Mouse (Mus musculus) frontal cortex, postnatal 14 days (tissue): ENCODE data around the gene Pskh1.

Experiments
- DNase-seq, 2 experiments: peaks; one replicate each; pipeline ENCODE4 v3.0.0; 2022; ENCODE audit warnings: low spot score in 2 of 2

Gene Pskh1

DNA sequence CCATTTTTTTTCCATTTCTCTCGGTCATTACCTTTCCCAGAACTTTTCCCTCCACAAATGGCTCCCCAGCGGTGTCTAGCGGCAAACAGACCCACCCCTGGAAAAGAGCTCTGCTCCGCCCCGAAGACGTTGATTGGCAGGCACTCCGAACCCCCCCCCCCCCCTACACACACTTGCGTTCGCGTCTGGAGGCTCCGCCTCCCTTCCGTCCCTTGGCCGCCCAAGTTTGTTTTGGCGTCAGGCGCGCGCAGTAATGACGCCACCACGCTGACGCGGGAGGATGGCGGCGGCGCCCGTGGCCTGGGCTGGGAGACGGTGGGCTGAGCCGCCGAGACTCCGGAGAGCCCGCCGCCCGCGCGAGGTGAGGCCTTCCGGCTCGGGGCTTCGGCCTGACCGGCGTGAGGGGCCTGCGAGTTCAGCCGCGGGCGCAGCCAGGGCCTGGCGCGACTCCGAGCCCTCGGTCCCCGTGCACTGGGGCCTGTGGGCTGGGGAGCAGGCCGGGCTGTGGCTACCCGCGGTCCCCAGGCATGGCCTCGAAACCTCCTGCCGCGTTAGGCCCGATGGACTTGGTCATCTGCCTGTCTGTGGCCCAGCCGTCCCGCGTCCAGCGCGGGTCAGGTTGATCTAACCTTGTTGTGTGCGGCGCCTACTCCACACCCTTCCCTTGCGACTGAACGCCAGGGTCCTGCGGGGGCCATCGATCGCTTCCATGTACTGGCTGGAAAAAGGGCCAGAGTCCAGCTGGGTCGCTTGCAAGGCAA is at the start of gene Pskh1:
TSS of gene Pskh1 (plus strand) at position 262 of the 761 bp plus-strand sequence.
- DNase-seq = peak; percentile 79 to 87

DNA sequence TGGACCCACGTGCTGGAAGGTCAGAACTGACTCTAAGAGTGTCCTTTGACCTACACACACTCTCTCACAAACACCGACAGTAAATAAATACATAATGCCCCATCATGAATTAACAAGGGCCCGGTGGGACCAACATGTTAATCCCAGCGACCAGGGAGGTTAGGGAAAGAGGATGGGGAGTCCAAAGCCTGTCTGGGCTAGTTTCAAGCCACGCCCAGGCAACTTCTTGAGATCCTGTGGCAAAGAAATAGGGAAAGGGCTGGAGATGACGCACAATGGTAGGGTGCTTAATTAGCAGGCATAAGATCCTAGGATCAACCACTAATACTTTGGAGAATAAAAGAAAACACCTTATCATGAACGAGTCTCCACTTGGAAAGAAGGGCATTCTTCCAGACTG is 49.6 kb upstream of the Pskh1 start:
- DNase-seq = no peak

DNA sequence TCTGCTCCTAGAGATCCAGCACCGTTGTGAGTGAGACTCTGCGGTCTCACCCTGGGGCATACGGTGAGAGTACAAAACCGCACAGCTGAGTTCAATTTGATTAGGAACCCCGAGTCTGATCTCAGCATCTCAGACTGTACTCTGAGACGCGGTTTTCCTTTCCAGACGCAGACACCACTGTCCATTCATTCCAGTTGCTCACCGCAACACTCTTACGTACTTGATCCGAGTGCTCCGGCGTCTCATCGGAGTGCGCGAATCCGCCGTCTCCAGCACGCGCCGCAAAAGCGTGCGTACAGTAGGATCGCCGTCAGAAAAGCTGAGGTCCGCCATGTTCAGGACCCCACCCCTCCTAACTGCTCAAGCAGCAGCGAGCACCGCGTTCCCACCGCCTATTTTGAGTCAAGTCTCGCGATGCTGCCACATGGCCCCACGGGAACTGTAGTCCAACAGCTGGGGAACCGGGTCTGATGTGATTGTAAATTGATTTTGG is 48.5 kb upstream of the Pskh1 start:
- DNase-seq = peak; percentile 86 to 89

DNA sequence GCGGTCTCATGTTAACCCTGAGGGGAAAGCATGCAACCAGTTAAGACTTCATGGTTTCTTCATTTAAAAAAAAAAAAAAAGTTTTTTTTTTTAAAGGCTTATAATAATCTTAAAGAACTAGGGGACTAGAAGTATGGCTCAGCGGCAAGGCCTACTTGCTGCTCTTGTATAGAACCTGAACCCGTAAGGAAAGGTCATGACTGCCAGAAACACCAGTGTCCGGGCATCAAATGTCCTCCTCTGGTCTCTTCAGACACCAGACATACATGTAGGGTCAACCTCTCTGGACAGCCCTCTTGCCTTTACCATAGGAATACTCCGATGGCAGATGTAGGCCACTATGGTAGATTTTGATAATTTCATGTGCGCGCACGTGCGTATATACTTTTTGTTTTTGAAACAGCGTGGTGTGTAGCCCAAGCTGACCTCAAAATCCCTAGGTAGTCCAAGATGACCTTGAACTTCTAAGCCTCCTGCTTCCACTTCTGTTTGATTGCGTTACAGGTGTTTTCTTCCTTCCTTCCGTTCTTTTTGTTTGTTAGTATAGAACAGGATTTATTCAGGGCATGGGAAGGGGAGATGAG is 48.0 kb upstream of the Pskh1 start:
- no peak for DNase-seq

DNA sequence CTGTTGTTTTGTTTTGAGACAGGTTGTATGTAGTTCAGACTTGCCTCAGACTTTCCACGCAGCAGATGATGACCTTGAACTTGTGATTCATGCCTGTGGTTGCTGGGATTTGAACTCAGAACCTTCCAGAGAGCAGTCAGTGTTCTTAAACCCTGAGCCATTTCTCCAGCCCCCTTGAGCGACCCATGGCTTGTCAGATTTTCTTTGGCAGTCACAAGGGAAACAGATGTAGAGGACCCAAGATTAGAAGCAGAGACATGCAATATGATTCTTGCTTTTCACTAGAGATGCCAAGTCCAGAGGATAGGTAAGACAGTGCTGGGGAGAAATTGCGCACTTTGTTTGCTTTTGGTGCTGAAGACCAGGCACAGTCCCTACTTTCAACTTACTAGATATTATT is 47.1 kb upstream of the Pskh1 start, which contains the start of gene Cenpt:
TSS of gene Cenpt (minus strand) at position 101 of the 400 bp plus-strand sequence.
- no peak for DNase-seq

DNA sequence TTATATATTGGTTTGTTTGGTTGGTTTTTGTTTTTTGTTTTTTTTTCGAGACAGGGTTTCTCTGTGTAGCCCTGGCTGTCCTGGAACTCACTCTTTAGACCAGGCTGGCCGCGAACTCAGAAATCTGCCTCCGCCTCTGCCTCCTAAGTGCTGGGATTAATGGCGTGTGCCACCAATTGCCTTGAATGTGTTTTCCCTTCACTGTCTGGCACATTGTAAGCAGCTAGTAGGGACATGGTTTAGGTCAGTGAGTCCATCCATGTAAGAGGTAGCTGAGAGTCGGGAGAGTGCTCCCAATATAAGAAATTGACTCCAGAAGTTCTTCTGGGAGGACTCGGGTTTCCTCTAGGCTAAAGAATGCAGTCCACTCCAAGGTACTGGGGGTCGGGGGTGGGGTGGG is 45.9 kb upstream of the Pskh1 start:
- DNase-seq = no peak

DNA sequence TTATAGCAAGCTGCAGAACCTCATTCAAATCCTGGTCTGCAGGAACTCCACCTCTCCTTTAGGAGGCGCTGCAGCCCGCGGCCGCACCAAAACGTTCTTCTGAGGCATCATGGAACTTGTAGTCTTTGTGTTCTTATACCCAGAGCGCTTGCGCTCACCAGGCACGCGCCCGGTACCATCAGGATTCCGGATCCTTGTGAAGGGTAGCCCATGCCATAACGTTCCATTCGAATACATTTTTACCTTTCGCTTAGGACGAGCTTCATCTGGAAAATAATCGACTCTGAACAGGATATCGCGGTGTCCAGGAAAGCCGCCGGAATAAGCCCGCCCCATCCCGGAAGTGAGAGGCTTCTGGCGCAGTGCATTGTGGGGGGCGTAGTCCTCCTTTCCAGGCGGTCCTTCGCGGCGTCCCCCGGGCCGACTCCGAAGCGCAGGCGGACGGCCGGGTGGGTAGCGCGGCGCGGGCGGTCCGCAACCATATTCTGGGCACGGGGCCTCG is 45.5 kb upstream of the Pskh1 start, which contains the start of gene Thap11:
TSS of gene Thap11 (plus strand) at position 418 of the 502 bp plus-strand sequence.
- peak; percentile 85 to 86 for DNase-seq

DNA sequence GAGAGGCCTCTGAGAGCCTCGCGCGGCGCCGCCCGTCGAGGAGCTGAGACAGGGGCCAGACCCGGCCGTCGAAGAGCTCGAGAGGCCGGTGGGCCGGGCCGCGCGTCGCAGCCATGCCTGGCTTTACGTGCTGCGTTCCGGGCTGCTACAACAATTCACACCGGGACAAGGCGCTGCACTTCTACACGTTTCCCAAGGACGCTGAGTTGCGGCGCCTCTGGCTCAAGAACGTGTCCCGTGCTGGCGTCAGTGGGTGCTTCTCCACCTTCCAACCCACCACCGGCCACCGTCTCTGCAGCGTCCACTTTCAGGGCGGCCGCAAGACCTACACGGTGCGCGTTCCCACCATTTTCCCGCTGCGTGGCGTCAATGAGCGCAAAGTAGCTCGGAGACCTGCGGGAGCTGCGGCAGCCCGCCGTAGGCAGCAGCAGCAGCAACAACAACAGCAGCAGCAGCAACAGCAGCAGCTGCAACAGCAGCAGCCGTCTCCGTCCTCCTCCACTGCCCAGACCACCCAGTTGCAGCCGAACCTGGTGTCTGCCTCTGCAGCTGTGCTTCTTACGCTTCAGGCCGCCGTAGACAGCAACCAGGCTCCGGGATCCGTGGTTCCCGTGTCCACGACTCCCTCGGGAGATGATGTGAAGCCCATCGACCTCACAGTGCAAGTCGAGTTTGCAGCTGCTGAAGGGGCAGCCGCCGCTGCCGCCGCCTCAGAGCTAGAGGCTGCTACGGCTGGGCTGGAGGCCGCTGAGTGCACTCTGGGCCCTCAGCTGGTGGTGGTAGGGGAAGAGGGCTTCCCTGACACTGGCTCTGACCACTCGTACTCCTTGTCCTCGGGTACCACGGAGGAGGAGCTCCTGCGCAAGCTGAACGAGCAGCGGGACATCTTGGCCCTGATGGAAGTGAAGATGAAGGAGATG is 44.7 kb upstream of the Pskh1 start:
- DNase-seq = peak; percentile 39 to 58

DNA sequence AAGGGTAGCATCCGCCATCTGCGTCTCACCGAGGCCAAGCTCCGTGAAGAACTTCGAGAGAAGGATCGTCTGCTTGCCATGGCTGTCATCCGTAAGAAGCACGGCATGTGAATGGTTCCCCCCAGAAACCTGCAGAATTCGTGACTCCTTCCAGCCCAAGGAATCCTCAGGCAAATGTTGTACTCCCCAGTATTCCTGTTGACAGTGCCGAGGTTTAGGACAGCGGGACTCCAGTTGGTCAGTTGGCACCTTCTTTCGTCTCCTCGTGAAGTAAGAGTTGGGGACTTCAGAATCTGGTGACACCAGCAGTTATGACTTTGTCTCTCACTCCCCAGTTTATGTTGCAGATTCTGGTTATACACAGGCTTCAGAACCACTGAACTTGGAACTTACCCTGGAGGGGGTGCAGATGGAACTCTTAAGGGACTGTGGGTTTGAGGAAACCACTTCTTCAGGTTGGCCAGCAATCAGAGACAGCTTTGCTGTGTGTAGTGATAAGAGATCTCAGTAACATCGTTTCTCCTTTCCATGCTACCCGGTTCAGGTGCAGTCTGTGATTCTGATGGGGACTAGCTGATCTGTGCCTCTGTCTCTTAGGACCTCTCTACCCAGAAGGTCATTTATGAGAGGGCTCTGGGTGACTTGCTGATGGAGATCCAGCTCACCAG is 43.9 kb upstream of the Pskh1 start:
- DNase-seq = no peak

DNA sequence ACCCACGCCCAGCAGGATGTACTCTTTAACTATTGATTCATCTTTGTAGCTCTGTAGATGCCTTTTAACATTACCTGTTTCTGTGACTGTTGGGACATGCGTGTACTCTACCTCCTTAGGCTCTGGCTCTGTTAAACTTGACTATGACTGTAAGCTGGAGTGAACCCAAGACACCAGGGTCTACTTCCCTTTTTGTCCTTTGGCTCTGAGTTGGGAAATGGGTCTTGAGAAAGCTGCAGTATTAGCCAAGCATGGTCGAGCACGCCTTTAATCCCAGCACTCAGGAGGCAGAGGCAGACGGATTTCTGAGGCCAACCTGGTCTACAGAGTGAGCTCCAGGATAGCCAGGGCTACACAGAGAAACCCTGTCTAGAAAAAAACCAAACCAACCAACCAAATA is 41.7 kb upstream of the Pskh1 start:
- no peak for DNase-seq

DNA sequence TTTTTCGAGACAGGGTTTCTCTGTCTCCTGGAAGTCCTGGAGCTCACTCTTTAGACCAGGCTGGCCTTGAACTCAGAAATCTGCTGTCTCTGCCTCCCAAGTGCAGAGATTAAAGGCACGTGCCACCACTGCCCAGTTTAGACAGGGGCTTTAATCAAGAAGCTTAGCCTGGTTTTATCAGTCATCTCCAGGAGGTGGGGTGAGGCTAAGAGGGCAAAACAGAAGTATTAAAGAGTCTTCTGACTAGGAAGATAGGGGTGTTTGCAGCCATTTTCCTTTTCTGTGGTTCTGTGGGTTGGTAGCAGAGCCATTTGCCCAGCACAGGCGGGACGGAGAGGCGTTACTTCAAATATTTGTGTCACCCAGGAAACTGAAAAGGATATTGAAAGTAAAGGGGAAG is 40.9 kb upstream of the Pskh1 start:
- DNase-seq = no peak

DNA sequence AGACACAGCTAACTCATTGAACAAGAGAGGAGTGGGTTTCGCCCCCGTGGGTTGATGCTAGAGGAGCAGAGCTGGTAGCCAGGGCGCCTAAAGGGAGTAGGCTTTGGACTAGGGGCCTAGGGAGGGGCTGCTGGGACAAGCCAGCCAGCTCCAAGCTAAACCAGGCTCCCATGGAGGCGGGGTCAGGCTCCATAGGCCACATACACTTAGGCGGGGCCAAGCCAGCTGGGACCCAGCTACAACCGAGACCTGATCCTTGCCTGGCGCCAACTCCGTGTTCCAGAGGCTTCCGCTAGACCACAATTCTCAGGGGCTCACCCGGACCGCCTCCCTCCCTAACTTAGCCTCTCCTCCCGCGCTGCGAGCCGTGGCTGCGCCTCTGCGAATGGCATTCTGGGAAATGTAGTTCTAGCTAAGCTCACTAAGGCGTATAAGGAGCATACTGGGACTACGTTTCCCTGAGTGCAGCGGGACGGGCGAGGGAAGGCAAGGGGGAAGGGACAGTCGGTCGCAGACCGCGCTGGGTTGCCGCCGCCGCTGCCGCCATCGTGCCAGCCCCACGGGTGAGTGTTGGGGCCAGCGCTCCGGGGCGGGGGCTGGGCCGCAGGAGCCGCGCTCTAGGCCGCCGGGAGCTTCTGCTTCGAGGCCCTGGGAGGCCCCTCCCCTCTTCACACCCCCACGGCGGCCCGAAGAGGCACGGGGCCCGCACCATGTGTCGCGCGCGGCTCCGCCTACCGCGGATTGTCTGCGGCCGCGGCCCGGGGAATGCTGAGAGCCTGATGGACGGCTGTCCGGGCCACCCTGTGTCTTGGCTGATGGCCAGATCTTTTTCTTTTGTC is 39.9 kb upstream of the Pskh1 start, which contains the start of gene Nutf2:
TSS of gene Nutf2 (plus strand) at position 438 of the 839 bp plus-strand sequence.
- peak; percentile 91 to 94 for DNase-seq

DNA sequence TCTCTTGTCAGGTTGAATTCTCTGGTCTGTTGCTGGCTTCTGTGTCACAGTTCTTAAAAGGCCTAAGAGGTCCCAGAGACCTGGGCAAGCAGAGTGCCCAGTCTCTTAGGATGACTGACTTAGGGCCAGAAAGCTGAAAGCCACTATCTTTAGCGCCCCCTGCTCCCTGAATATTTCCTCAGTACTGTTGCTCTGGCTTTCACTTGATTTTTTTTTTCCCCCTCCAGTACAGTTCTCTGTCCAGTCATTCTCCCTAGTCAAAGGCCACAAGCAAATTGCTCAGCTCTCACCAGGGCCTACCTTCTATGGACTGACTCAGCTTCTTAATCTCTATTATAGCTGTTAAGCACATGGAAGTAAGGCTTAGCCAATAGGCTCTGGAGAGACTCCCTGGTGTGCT is 38.3 kb upstream of the Pskh1 start:
- DNase-seq = no peak

DNA sequence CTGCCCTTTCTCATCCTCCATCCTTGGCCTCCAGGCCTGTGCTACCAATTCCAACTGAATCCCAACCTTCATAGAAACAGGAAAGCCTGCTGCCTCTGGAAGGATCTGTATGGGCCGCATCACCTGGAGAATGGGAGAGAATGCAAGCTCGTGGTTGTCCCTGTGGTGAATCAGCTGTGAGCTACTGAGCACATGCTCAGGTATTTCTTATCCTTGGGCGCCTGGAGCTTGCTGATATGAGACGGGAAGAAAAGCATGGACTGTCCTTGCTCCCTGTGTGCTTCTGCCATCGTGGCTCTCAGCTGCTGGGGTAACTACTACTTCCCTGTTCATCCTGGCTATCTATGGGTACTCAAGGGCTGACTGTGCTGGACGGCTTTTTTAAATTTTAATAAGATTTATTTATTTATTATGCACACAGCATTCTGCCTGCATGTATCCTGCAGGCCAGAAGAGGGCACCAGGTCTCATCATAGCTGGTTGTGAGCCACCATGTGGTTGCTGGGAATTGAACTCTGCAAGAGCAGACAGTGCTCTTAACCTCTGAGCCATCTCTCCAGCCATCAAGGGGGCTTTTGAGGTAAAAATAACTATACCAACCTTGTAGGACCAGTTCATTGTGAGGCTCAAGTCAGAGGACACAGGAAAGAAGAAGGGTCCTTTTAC is 33.7 kb upstream of the Pskh1 start:
- DNase-seq = no peak

DNA sequence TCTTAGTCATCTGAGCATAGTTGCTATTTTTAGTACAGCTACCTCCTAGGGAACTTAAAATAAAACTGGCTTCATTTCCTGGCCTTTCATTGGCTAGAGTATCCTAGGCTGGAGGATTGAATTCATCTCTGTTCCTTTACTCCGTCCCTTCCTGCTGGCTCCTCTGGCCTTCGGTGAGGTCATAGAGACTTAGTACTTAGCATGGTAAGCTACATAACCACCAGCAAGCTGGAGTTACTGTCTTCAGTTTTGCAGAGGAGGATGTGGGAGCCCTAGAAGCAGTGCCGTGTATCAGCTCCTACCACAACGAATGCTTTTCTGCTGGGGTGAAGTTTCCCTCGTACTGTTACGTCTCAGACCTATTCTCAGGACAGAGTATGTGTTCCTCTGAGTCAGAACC is 25.9 kb upstream of the Pskh1 start:
- DNase-seq = no peak

DNA sequence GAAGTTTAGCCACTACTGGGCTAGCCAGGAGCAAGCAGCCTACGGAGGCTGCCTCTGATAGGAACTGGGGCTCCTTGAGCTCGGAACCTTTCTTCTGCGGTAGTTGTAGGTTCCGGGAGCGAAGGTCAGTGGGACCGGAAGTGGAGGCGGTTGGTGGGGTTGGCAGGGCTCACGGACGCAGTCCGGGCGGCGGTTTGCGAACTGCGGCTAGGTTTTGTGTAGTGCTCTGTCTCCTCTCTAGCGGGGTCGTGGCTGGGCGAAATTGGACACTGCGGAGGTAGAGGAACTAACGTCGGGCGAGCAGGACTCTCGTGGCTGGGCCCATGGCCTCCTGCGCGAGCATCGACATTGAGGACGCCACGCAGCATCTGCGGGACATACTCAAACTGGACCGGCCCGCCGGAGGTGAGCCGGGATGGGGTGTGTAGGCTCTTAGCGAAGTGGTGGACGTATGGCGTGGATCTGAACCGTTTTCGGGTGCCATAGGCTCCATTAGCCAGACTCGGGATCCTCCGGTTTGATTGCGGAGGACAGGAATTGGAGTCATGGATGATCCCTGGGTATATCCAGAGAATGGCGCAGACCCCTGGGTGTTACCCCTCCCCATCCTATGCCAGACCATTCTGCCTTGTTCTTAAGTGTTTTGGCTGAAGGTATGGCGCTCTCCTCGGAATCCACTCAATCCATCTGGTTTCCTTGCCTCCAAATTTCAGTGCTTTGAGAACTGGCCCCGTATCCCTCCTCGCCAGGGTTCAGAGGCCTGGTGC is 19.3 kb upstream of the Pskh1 start, which contains the start of gene Edc4:
TSS of gene Edc4 (plus strand) at position 128 of the 767 bp plus-strand sequence.
- peak; percentile 71 to 80 for DNase-seq

DNA sequence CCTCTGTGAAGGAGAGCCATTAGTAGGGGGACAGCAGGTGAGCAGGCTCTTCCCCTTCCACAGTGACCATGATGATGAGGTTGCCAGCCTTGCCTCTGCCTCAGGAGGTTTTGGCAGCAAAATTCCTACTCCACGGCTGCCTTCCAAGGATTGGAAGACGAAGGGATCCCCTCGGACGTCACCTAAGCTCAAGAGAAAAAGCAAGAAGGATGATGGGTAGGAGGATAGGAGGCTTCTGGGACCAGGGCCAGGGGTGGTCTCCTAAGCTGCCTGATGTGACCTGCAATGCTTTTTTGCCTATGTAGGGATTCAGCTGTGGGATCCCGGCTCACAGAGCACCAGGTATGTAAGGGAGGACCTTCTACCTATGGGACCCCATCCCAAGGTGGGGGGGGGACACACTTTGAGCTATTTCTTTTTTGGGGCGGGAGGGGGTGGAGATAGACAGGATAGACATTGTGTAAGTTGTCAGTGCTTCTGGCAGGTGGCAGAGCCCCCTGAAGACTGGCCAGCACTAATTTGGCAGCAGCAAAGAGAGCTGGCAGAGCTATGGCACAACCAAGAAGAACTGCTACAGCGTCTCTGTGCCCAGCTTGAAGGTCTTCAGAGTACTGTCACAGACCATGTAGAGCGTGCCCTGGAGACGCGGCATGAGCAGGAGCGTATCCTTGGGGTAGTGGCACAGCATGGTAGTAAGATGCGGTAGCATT is 10.3 kb upstream of the Pskh1 start:
- DNase-seq = no peak

DNA sequence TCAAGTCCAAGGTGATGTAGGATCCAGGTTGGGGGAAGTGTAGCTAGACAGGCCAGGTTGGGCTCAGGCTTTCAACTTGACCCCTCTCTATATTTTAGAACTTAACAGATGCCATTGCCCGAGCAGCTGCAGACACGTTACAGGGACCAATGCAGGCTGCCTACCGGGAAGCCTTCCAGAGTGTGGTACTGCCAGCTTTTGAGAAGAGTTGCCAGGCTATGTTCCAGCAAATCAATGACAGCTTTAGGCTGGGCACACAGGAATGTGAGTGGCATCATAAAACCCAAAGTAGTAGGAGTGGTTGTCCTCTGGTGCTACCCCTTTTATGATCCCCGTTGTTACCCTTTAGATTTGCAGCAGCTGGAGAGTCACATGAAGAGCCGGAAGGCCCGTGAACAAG is 9.4 kb upstream of the Pskh1 start:
- no peak for DNase-seq
